Mouse (Mus musculus) cerebellum, adult 11 months (tissue): ENCODE results near the gene Apom.

Experiments used
- DNase-seq: peaks from one replicate; pipeline ENCODE4 v3.0.0; 2022

The Apom gene

DNA sequence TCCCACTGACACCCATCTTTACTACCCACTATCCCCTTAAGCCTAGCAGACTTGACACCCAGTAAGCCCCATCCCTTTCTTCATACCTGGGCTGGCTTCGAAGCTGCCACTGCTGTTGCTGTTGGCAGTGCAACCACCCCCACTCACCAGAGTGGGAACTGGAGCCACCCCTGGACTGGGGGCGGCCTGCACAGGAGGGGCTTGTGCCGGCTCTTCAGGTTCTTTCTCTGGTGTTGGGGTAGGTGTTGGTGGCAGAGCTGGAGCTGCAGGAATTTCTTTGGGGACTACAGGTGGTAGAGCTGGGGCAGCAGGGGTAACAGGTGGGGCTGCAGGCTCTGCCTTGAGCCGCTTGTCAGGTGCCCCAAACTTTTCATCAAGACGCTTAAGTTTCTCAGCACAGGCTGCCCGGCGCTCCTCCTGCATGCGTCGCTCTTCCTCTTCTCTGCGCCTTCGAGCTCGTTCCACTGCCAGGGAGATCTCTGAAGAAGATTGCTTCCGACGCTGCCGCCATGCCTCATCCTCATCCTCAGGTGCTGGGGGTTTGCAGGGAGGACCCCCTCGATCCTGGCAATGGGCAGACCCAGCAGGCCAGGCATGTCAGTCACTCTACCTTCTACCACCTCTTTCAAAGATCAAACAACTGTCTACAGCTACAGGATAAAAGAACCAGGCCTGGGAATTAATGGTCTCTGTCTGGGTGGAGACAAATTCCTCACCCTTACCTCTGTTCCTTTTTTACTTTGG, 27.2 kb upstream of the Apom start:
- no peak for DNase-seq

DNA sequence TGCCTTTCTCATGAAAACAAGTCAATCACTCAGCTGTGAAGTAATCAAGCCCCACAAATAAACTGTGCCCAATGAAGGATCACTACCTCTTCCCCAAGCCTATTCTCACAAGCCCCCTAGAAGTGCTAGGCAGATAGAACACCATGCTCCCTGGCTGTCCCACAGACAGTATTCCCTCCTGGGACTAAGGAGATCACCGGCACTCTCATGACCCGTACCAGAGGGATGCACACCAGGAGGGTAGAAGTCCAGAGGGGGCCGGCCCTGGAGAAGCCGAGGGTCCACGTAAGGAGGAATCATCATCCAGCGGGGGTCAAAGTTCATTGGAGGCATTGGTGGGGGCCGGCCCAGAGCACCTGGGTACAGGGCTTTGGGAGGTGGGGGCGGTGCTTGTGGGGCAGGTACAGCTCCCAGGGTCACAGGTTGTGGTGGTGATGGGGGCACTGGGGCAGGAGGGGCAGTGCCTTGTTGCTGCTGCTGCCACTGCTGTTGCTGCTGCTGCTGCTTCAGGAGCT, 25.9 kb upstream of the Apom start:
- DNase-seq = no peak

DNA sequence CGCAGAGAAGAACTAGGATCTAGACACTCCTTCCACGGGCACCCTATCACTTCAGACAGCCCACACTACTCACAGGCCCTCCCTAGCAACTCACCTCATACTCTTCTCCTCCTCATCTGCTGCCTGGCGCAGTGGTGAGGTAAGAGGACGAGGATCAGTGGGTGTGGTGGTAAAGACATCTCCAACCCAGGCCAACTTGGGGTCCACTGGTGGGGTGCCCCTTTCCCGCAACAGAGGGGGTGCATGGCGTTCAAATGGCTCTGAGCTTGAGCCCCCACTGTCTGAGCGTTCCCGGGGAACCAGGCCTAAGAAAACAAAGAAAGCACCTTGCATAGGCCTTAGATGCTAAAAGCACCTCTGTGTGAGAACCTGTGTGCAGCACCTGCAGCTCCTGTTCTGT, 25.4 kb upstream of the Apom start:
- no peak for DNase-seq

DNA sequence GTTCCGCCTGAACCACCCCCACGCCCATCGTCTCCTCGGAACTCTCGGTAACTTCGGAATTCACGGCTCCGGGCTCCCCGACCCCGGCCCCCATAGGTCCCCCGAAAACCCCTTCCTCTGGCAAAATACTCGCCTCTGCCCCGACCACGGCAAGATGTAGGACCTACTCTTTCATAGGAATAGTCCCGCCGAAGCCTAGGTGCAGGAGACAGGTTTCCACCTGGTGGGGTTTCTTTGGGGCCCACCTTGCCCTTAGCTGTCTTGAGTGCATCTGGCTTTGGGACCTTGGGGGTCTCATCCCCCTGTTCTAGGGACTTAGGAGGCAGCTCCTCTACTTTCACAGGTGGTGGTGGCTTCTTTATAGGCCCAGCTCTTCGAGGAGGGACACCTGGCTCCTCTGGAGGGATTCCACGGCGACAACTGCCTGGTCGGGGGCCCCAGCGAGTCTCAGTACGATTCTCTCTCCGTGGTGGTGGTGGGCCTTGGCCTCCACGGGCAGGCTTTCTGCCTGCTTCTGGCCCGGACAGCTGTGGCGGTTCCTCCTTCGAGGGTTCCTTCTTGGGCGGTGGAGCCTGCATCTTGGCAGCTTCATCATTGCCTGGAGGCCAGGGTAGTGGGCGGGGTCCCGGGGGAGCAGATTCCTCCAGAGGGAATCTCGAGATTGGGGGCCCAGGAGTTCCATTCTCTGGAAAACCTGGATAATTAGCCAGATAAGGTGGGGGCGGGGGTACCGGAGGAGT, 24.8 kb upstream of the Apom start:
- no peak for DNase-seq

DNA sequence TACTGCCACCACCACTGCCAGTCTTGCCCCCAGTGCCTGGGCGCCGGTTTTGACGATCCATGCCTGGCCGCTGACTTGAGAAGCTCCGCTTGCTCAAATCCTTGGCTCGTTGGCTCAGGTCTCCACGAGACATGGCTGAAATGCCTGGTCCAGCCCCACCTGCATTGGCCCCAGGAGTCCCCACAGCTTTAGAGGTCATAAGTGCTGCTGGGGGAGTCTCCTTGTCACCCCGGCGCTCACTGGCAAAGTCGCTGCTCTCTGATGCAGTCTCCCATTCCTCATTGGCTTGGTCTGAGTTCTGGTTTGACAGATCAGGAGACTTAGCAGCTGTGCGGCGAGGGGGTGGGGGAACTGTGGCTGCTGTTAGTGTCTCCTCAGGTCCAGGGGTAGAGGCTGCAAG, 23.6 kb upstream of the Apom start:
- DNase-seq = no peak

DNA sequence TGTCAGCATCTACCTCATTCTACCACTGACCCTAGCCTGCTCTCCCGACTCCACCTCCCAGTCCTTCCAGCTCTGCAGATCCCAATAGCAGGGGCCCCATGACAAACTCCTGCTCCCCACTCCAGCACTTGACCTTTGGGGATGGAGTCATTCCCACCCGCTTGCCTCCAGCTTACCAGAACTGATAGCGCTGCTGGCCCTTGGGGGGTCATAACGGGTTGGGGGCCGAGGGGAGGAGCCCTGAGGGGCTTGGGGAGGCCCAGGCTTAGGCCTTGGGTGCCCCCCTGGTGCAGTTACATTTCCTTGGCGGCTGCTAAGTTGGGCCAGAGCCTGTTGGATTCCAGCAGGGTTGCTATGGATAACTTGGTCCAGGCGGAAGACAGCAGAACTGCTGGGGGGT, 22.8 kb upstream of the Apom start:
- DNase-seq = no peak

DNA sequence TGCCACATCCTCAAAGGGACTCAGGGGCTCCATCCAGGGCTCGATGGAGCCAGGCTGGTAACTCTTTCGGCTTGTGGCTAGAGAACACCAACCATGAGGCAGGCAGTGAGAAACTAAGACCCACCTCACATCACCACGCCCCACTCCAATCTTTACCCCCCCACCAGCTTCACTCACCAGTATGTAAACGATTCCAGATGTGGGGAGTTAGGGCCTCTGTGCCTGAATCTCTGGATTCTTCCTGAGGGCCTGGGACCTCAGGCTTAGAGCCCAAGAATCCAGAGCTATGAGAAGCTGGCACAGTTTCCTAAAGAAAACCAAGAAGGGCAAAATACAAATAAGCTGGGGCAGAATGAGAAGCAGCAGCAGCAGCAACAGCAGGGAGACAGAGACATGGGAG, 22.1 kb upstream of the Apom start:
- no peak for DNase-seq

DNA sequence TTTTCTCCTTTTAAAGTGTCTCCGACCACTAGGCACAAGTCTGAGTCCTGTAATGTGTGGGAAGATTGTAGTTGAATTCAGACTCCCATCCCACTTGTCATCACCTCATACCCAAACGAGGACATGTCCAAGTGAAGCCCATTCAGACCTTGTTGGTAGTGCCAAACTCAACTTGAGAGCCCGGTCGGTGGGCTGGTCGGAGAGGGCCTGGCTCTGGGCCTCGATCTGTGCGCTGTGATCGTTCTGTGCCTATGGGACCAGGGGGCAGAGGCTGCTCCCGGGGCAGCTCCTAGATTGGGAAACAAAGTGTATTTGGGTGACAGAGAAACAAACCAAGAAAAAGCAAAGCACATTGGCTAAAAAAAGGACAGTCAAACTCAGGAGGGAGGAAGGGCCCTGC, 21.2 kb upstream of the Apom start:
- no peak for DNase-seq

DNA sequence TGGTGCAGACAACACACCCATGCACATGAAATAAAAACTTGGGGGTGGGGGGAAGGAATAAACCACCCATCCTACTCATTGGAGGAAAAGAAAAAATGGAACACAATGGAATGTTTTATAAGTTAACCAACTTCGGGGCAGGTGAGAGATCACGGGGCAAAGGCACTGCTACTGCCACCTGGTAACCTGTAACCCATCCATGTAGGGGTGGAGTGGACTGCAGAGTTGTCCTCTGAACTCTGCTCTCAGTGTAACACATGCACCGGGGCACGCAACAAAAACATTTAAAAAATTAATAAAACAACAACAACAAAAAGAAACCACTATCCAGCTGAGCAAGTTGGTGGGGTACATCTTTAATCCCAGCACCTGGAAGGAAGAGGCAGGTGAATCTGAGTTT, 20.3 kb upstream of the Apom start:
- DNase-seq = no peak

DNA sequence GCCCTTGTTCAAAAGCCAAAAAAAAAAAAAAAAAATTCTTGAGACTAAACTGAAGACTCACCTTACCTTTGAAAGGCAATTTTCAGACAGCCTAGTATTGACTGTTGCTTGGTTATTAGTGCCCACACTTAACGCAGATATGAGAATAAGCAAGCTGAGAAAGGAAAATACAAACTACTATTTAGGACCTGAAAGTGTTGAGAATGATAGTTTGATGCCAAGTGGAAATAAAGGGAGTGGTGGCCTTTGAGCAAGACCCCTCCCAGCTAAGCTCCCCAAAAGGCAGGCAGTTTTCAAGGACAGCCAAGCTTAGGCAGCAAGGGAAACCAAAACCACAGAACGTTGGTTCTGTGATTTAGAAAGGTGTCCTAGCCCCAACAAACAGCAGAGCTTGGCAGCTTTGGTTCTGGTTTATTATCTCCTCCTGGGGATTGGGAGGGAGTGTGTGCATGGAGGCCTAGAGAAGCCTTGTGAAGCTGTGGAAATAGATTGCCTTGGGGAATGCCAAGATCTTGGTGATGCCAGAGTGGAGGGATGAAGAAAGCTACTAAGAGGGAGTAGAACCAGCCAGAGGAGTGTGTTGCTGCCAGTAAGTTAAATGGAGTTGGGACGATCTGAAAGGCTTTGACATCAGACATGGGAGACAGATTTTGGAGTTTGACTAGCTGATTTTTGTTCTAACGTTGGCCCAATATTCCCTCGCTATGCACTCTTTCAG, 16.2 kb upstream of the Apom start:
- DNase-seq = no peak

DNA sequence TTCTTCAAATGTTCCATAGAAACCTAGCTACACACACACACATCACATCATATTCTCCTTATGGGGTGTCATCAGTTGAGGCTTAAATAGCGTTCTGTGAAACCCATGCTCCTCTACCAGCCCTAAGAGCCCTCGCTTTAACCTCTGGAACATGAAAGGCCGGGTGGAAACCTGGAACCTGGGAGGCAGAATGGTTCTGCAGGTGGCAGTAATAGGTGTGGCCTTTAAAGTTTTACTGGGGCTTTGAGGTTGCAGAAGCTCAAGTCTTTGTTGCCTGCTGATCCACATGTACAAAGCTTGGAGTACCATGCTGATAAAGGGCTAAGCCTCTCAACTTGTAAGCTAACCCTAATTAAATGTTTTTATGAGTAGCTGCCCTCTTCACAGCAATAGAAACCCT, 15.5 kb upstream of the Apom start:
- no peak for DNase-seq

DNA sequence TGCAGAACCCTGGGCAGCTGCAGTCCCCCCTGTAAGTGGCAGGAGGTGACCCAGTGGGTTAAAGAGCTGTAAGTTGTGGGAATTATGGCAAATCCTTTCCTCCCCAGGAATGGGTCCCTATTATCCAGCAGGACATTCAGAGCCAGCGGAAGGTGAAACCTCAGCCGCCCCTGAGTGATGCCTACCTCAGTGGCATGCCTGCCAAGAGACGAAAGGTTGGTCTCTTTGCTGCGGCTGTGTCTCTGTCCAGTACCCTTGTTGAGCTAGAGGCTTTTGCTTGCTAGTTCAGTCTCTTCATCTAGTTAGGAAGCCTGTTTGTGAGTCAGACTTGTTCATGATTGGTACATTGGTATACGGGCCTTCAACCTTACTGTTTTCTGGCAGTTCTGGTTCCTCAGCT, 14.3 kb upstream of the Apom start:
- no peak for DNase-seq

DNA sequence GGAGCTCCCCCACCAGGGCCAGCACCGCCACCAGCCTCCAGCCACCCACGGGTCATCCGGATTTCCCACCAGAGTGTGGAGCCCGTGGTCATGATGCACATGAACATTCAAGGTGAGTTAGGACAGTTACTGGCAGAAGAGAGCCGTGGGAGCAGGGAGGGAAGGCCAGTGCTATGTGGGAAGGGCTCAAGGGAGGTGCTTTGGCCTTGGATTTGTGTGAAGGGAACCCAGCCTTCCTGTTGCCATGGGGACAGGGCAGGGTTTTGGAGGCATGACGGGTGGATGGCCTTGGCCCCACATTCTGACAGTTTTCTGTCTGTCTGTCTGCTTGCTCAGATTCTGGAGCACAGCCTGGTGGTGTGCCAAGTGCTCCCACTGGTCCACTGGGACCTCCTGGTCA, 10.1 kb upstream of the Apom start:
- no peak for DNase-seq

DNA sequence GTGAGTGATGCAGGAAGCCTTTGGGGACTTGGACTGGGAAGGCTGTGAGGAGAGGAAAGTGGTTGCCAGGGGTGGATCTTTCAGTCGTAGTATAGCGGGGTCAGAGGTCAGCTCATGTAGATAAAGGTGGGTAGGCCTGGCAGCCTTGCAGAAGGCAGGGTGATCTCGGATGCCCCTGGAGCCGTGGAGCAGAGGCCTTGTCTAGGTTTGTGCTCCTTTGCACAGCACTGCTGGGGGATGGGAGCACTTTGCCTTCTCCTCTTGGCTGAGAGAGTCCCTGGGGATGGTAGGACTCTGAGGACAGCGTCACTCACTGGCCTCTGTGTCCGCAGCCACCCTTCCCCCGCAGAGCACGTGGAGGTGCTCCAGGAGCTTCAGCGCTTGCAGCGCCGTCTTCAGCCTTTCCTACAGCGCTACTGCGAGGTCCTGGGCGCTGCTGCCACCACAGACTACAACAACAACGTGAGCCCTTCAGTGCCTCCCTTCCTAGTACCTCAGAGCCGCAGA, 8.7 kb upstream of the Apom start:
- DNase-seq = no peak

DNA sequence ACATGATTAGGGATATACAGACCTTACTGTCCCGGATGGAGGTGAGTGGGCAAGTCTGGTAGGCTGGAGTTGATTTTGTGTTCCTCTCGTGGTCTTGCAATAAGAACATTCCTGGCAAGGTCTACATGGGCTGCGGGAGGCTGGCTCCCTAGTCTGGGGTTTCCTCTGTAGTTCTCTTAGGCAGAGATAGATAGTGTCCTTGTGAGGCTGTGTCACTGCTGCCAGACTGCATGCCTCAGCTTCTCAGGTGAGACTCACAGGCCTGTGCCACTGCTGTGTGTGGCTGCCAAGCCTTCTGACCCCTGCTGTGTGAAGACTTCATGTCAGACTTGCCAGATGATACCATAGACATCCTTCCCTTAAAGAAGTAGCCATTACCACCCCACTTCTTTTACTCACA, 7.4 kb upstream of the Apom start:
- no peak for DNase-seq

DNA sequence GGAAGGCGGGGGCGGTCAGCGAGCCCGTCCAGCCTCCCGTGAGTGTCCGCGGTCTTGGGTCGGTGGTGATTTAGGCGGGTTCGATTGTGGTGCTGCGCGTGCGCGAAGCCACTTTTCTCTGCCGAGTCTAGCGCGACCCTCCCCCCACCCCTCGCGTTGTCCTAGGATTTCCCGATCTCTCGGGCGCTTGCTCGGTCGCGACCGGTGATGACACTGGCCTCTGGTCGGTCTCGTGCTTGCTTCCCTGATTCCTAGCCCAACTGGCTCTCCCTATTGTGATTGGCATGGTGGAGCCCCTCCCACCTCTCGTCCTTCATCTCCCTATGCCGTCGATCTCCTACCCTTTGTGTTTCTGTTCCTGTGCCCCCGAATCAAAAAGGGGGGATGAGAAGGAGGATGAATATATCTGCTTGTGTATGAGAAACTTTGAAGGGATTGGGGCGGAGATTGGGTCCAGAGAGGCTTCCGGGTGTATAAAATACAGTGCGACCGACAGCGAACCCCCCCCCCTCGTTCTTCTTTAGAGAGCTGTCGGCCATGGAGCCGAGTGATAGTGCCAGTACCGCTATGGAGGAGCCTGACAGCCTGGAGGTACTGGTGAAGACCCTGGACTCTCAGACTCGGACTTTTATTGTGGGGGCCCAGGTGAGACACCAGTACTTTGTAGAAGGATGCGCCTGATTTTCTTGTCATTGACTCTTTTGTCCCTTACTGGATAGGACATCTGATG, 3.9 kb upstream of the Apom start:
- DNase-seq = no peak

DNA sequence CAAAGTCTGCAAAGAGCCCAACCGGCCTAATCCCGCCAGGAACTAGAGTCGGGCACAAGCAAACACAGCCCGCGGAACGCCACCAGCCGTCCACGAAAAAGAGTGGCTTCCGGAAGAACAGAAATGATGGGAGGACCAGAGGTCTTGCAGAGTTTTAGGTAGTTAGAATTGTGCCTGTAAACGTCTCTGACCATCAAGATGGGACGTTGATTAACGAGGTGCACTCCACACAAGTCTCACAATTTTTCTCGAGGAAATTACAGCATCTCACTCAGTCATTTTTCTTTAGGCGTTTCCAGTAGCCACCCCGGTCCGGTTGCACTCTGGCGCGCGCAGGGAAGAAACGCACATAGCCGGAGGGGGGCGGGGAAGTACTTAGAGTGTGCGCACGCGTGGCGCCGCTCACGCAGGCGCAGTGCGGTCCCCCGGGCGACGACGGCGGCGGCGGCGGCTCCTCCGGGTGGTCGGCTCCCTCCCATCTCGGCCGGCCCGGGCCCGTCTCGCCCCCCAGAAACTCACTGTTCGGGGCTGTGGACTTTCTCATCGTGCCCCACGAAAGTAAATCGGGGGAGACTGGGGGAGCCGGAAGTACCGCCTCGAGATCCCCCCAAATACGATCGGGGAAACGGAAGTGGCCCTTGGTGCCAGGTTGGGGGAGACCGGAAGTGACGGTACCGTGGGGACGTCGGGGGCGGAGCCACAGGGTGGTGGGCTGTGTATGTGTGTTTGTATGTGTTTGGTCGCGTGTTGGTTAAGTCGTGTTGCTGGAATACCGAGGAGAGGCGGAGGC, 3.1 kb upstream of the Apom start, which contains the start of gene Bag6:
Bag6 (plus strand) TSS at position 378 of the 790 bp plus-strand sequence.
- peak; percentile 96 for DNase-seq

DNA sequence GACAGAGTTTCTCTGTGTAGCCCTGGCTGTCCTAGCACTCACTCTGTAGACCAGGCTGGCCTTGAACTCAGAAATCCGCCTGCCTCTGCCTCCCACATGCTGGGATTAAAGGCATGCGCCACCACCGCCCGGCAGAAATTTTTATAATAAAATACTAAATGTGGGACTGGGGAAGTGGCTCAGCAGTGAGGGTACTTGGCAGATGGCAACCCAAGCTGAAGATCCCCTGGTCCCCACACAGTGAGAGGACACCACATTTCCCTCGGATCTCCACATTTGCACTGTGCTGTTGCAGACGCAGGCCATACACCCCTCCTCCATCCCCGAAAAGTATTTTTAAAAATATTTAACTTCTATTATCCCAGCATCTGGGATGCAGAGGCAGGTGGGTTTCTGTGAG, 1.7 kb upstream of the Apom start:
- DNase-seq = no peak

DNA sequence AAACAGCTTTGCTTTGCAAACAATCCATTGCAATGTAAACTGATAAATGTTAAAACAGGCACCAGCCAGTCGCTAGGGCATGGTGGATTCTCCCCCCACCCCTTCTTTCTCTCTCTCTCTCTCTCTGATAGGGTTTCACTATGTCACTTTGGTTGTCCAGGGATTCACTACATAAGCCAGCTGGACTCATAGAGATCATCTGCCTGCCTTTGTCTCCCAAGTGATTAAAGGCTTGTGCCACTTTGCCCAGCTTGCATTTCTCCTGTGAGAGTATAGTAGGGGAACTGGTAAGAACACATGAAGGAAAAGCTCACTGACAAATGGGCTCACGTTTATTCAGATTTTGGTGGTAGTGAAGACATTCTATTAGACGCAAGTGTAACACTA, 317 bp upstream of the Apom start:
- DNase-seq = no peak

DNA sequence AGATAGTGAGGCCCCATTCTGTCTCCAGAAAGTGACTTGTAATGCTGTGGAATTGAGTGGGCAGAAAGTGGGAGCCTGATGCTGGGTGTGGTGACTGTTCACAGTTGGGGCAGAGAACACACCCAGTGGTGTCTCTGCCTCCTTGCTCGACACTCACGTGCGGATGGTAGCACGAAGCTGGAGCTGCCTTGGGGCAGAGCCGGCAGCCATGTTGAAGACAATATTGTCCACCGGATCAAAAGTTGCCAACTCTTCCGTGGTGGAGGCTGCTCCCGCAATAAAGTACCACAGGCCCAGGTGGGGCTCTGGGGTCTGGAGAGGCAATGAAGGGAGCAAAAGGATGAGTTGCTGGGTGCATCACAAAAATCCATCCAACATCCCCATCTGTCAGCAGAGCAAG, 812 bp downstream of the Apom start:
- DNase-seq = no peak

DNA sequence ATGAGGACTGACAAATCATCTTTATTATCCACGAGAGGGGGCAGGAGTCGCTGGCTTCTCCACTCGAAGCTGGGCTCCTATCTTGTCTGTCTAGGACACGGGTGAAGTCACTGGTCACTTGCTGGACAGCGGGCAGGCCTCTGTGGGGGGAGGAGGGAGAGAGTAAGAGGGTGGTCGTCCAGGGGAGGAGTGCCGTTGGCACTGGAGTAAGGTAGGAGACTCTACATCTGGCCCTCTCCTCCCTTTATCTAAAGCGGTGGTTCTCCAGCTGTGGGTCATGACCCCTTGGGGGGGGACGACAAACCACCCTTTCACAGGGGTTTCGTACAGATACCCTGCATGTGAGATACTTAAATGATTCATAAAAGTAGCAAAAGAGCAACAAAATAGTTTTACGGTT, 2.9 kb downstream of the Apom start:
- no peak for DNase-seq

DNA sequence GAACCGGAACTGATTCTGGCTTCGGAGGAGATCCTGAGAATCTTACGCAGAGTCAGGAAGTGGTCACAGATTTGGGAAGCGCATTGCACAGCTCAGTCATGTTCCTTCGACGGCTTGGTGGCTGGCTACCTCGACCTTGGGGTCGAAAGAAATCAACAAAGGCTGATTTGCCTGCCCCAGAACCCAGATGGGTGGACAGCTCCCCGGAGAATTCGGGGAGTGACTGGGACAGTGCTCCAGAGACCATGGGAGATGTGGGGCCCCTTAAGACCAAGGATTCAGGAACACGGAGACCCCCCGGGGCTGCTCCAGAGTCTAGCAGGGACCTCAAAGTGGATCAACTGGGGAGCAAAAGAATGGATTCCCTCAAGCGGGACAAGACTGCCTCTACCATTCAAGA, 4.8 kb downstream of the Apom start:
- DNase-seq = no peak
